Mouse (Mus musculus): ENCODE measurements around the gene Gm10190. TPM values are rescaled to one million over a fixed set of nuclear protein-coding genes. Genes with fewer than 3 reads are reported as not detected.
"Not testable (repeated sequence)": the region's sequence is repeated elsewhere in the genome, so short reads cannot be mapped to it uniquely, and the experiment has no call there.

The Gm10190 gene
- polyA plus RNA-seq (2015; fragmentation: Nextera tagmentation; extraction: Ambion mirVana) = 1.7 and 2.0 TPM in 2 replicates

DNA sequence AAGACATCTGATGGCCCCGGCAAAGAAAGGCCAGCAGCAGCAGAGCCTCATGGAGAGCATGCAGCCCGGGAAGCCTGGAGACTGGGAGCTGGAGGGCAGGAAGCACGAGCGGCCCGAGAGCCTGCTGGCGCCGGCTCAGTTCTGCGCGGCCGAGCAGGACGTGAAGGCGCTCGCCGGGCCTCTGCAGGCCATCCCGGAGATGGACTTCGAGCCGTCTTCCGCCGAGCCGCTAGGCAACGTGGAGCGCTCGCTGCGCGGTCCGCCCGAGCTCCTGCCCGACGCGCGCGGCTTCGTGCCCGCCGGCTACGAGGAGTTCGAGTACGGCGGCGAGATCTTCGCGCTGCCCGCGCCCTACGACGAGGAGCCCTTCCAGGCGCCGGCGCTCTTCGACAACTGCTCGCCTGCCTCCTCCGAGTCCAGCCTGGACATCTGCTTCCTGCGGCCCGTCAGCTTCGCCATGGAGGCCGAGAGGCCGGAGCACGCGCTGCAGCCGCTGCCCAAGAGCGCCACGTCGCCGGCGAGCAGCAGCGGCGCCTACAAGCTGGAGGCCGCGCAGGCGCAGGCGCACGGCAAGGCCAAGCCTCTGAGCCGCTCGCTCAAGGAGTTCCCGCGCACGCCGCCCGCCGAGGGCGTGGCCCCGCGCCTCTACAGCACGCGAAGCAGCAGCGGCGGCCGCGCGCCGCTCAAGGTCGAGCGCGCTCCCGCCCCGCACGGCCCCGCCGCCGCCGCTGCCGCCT, at the start of gene Gm10190:
TSS of gene Gm10190 (minus strand) at position 553 of the 737 bp plus-strand sequence.
- Histone ChIP-seq H3K4me3 (replicated peaks) (peak within 1 kb of the TSS; percentile 51), H3K36me3 (no peaks in the 10 kb centered on the region), H3K4me1 (peaks cover 12% of the 10 kb centered on the region), H3K4me2 (peak within 1 kb of the TSS; percentile 87), H3K9ac (peak within 1 kb of the TSS; percentile 53), H3K27ac (peak within 1 kb of the TSS; percentile 70), H3K27me3 (replicated peaks) (no peaks in the 10 kb centered on the region), H3K9me3 (no peaks in the 10 kb centered on the region)
- peak; percentile 98 for ATAC-seq (ENCODE audit: insufficient read depth, low FRiP score, low read depth)
- 3% methylated on average over 102 of the region's 102 CpGs for WGBS

DNA sequence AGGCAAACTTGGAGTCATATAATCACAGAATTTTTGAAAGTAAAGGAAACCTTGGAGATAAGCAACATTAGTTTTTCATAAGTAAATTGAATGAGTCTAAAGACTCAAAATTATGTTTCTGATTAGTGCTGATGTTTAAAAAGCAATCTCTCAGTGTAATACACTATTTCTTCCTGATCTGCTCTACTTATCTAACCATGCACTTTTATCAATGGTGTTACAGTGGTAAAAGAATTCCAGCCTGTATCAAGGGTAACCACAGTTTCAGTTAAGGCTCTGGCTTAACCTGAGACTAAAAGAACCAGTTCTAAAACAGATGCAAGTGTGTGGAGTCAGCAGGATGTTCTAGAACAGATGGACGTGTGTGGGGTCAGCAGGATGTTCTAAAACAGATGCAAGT, 47.7 kb upstream of the Gm10190 start:
- no peak for ATAC-seq (ENCODE audit: insufficient read depth, low FRiP score, low read depth)

DNA sequence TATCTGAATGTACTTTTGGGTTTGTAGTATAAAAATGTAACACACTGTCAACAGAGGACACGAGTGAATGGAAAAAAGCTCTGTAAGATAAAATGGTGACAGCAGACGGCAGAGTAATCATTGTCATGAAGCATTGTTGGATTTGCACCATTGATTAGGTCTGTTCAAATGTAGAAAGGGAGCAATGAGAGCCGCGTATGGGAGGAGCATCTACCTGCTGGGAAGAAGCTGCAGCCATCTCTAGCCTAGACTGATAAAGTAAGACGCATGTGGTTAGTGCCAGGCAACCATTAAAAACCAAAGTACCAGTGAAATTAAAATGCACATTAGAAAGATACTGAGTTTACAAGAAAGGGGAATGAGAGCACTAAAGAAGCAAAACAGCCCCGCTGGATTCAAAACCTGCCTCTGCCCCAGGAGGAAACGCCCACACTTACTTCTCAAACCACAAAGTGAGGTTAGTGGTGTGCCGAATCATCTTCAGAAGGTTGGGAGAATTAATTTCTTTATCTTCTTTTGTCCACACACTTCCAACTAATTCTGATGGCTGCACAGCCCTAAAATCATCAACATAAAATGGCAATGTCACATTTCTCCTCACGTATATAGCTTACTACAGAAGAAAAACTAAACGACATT, 45.4 kb upstream of the Gm10190 start:
- Histone ChIP-seq H3K27me3 (replicated peaks) (no peaks in the 10 kb centered on the region), H3K9me3 (no peaks in the 10 kb centered on the region), H3K4me1 (no peaks in the 10 kb centered on the region), H3K4me3 (replicated peaks) (no peak overlapping the region), H3K4me2 (no peak overlapping the region), H3K9ac (no peak overlapping the region), H3K36me3 (peaks cover 27% of the 10 kb centered on the region), H3K27ac (no peak overlapping the region)
- no peak for ATAC-seq (ENCODE audit: insufficient read depth, low FRiP score, low read depth)
- 89% methylated on average over 10 of the region's 10 CpGs for WGBS

More for the DNA sequence above, 47.7 kb upstream of the Gm10190 start:
- Histone ChIP-seq H3K36me3 (peaks cover 21% of the 10 kb centered on the region), H3K9ac (no peak overlapping the region), H3K4me3 (replicated peaks) (no peak overlapping the region), H3K9me3 (no peaks in the 10 kb centered on the region), H3K4me2 (no peak overlapping the region), H3K27me3 (replicated peaks) (no peaks in the 10 kb centered on the region), H3K27ac (no peak overlapping the region), H3K4me1 (no peaks in the 10 kb centered on the region)
- 95% methylated on average over 1 of the region's 1 CpGs for WGBS

- 52% methylated on average over 1 of the region's 1 CpGs for WGBS
- ATAC-seq (ENCODE audit: insufficient read depth, low FRiP score, low read depth) = no peak
- no peak overlapping the region for H3K27ac ChIP-seq
- no peaks in the 10 kb centered on the region for H3K4me1 ChIP-seq
- H3K4me2 ChIP-seq = no peak overlapping the region
- H3K36me3 ChIP-seq = peaks cover 23% of the 10 kb centered on the region
- no peaks in the 10 kb centered on the region for H3K27me3 ChIP-seq (replicated peaks)
- no peak overlapping the region for H3K9ac ChIP-seq
- no peaks in the 10 kb centered on the region for H3K9me3 ChIP-seq
- no peak overlapping the region for H3K4me3 ChIP-seq (replicated peaks)
Measured at GRCm38 (mm10) chr17:80411182-80411581, 37.8 kb upstream of the Gm10190 start.

GRCm38 (mm10) chr17:80398243-80398642, 24.9 kb upstream of the Gm10190 start:
- Histone ChIP-seq H3K9ac (no peak overlapping the region), H3K36me3 (peaks cover 10% of the 10 kb centered on the region), H3K4me2 (no peak overlapping the region), H3K4me3 (replicated peaks) (no peak overlapping the region), H3K4me1 (no peaks in the 10 kb centered on the region), H3K27me3 (replicated peaks) (no peaks in the 10 kb centered on the region), H3K27ac (no peak overlapping the region), H3K9me3 (no peaks in the 10 kb centered on the region)
- WGBS = 94% methylated on average over 7 of the region's 7 CpGs
- ATAC-seq (ENCODE audit: insufficient read depth, low FRiP score, low read depth) = no peak

DNA sequence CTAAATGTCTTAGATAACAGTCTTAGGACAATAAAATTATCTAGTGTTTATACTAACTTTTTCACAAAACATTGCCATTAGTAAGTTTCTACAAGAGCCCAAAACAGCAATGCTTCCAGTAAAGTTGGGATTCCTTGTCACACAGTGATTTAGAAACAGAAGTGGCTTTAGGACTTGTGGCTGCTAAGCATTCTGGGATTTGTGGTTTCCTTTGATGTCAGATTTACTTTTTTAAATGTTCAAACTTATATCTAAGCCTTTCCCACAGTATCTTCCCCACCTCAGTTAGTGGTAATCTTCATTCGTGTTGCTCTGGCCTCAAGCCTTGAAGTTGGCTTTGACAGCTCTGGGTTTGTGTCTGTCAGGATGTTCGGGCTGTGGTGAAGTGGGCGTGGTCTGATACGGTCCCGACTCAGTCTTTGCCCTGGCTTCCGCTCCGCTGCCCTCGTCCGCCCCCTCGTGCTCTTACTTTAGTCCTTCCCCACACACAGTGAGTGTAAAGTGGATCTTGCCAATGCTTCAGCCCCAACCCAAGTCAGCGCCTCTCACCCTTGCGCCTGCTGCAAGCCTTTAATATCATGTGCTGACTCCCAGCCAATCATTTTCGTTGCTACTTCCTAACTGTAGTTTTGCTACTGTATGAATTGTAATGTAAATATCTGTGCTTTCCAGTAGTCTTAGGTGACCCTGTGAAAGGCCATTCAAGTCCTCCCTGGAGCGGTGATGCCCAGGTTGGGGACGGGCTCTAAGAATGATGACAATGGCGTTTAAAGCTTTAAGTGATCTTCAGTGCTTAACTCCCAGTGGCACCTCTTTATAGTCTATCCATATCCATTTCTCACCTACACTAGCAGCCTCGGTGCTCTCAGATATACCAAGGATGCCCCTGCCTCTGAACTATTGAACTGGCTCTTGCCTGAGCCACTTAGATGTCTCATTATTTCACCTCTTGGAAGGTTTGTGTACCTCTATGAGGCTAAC, 18.4 kb upstream of the Gm10190 start:
- WGBS = 9% methylated on average over 17 of the region's 17 CpGs
- Histone ChIP-seq H3K9ac (no peak overlapping the region), H3K36me3 (no peaks in the 10 kb centered on the region), H3K4me2 (peak overlapping the region; percentile 63), H3K4me3 (replicated peaks) (peak overlapping the region; percentile 38), H3K9me3 (no peaks in the 10 kb centered on the region), H3K4me1 (no peaks in the 10 kb centered on the region), H3K27ac (no peak overlapping the region), H3K27me3 (replicated peaks) (no peaks in the 10 kb centered on the region)
- peak; percentile 77; the same call in 1 of the 2 replicates for ATAC-seq (ENCODE audit: insufficient read depth, low FRiP score, low read depth)

DNA sequence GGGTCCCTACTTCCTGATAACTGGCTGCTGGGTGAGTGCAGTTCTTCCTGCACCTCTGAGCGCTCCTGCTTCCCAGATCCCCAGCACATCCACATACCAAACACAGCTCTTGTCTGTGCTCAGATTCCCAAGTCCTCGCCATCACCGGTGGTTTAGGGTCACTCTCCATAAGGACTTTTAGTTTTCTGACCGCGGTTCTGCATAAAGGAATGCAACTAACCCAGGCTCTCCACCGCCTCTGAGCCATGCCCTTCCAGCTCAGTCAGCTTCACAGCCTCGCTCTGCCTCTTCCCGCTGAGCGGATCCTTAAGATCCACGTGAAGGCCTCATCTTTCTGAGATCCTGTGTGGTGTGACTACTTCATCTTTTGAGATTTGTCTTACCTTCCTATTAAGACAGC, 16.7 kb upstream of the Gm10190 start:
- Histone ChIP-seq H3K36me3 (no peaks in the 10 kb centered on the region), H3K9me3 (no peaks in the 10 kb centered on the region), H3K9ac (no peak overlapping the region), H3K4me3 (replicated peaks) (no peak overlapping the region), H3K4me2 (no peak overlapping the region), H3K27me3 (replicated peaks) (no peaks in the 10 kb centered on the region), H3K4me1 (no peaks in the 10 kb centered on the region), H3K27ac (no peak overlapping the region)
- WGBS = 64% methylated on average over 10 of the region's 10 CpGs
- ATAC-seq (ENCODE audit: insufficient read depth, low FRiP score, low read depth) = no peak

GRCm38 (mm10) chr17:80385671-80386070, 12.3 kb upstream of the Gm10190 start:
- no peak overlapping the region for H3K4me2 ChIP-seq
- no peaks in the 10 kb centered on the region for H3K4me1 ChIP-seq
- ATAC-seq (ENCODE audit: insufficient read depth, low FRiP score, low read depth) = no peak
- no peak overlapping the region for H3K27ac ChIP-seq
- no peaks in the 10 kb centered on the region for H3K27me3 ChIP-seq (replicated peaks)
- H3K4me3 ChIP-seq (replicated peaks) = no peak overlapping the region
- H3K9me3 ChIP-seq = no peaks in the 10 kb centered on the region
- H3K9ac ChIP-seq = no peak overlapping the region
- H3K36me3 ChIP-seq = no peaks in the 10 kb centered on the region
- WGBS = 55% methylated on average over 1 of the region's 1 CpGs

DNA sequence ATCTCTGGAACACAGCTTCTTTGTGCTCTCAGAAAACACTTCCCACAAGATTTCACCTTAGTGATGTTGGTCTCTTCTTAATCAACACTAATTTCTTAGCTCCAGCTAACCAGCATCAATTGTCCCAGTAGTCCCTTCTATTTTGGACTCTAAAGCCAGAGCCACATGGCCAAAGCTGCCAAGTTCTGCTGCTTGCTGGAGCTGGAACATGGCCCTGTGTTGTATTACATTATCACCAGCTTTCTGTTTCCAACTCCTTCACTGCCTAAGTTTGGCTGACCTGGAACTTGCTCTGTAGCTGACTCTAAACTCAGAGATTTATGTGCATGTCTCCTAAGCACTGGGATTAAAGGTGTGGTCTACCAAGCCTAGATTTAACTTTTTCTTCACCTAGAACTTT, 5.0 kb upstream of the Gm10190 start:
- not testable (repeated sequence) for H3K4me2 ChIP-seq; H3K36me3 ChIP-seq; H3K4me1 ChIP-seq; H3K27ac ChIP-seq; H3K4me3 ChIP-seq (replicated peaks); H3K9me3 ChIP-seq; H3K27me3 ChIP-seq (replicated peaks); H3K9ac ChIP-seq; ATAC-seq (ENCODE audit: insufficient read depth, low FRiP score, low read depth)

DNA sequence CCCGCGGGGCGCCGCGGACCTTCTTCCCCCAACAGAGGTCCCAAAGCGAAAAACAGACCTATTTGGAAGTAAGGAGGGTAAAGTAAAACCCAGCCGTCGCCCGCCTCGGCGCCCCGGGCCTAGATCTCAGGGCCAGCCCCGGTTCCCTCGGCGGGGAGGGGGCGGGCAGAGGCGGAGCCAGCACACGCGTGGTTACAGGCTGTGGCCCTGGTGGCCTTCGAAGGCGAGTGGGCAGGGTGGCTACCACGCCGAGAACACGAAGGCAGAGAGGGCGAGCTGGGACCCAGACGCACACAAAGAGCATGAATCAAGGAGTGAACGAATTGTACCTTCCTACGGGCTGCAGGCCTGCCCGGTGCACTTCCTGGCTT, 370 bp upstream of the Gm10190 start:
- Histone ChIP-seq H3K36me3 (no peaks in the 10 kb centered on the region), H3K27me3 (replicated peaks) (no peaks in the 10 kb centered on the region), H3K9me3 (no peaks in the 10 kb centered on the region), H3K4me1 (peaks cover 12% of the 10 kb centered on the region), H3K9ac (0 out of 2 replicates have a peak overlapping the region, but pooled peaks have one; percentile 9), H3K27ac (peak overlapping the region; percentile 35; the same call in 1 of the 2 replicates), H3K4me2 (peak overlapping the region; percentile 87), H3K4me3 (replicated peaks) (peak overlapping the region; percentile 51)
- peak; percentile 50 for ATAC-seq (ENCODE audit: insufficient read depth, low FRiP score, low read depth)
- WGBS = 22% methylated on average over 29 of the region's 29 CpGs

DNA sequence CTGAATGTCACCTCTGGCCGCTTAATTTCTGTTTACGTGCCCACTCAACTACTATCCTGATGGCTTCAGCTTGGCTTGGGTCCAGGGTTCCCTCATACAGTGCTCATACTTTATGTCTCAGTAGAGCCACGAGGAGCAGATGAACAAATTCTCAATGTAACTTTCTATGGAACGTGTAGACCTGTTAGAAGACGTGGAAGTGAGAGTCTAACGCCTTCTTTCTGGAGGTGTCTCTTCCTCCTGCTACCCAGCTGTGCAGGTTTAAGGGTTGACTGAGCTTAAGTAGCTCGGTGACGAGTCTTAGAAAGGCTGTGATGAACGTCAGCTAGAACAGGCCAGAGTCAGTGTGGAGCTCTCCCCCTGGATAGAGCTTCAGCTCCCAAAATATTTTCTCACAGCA, 4.7 kb downstream of the Gm10190 start:
- no peak for ATAC-seq (ENCODE audit: insufficient read depth, low FRiP score, low read depth)
- Histone ChIP-seq H3K27ac (no peak overlapping the region), H3K4me1 (peaks cover 7% of the 10 kb centered on the region), H3K4me2 (no peak overlapping the region), H3K36me3 (no peaks in the 10 kb centered on the region), H3K9ac (no peak overlapping the region), H3K9me3 (no peaks in the 10 kb centered on the region), H3K27me3 (replicated peaks) (no peaks in the 10 kb centered on the region), H3K4me3 (replicated peaks) (no peak overlapping the region)
- WGBS = 75% methylated on average over 9 of the region's 9 CpGs
